Mouse (Mus musculus): ENCODE measurements at regions not wholly inside any gene's neighbourhood (a gene's known extent, or its start where the extent isn't known, plus 50 kb on each side); places are given as distances from the start of the nearest gene placed in this dataset.

- no peak for DNase-seq
- intact Hi-C loops (cut with DNase I): no loop called here
Measured at GRCm38 (mm10) chr15:31168191-31168590, 55.9 kb upstream of the Dap start.

DNA sequence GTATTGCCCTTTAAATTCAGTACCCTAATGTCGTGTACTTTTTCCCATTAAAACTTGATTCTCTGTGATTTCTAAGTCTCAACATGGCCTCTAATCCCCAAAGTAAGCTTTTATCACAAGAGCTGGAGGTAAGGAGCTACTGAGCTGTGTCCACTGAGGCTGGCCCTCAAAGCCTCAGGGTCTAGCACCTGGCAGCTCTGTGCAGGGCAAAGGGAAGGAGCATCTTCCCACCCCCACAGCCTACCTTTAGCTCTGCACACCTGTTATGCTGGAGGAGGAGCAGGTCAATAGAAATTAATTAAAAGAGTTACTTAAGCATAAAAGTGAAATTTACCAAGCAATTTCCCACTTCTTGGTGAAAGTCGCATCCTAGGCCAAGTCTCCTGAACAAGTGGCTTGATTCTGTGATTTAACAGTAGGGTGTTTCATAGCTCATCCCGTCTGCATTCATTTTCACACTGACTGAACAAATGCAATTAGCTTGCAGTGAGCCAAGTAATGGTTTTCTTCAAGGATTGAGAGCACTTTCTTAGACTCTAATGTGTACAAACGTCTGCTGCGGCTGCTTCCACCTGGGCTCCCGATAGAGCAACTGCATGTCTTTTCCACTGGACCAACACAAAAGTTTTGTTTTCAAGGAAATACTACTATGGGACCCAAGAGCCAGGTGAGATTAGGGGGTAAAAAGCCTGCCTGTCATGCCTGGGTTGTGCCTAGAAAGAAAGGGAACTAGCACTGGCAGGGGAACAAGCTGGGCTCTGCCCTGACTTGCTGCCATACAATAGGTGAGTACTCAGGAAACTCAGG is 50.6 kb upstream of the Dap start:
- intact Hi-C loops (cut with DNase I): no loop called here
- no peak for DNase-seq
